Mouse (Mus musculus) skeletal muscle tissue, postnatal 0 days (tissue): ENCODE results near the gene Iqcf3. TPM values are rescaled to one million over a fixed set of nuclear protein-coding genes. Genes with fewer than 3 reads are reported as not detected.

Experiments
- polyA plus RNA-seq: library from polyadenylated mRNA; unstranded; fragments of >200 nt; fragmentation: Nextera tagmentation; extraction: Ambion mirVana; gene quantifications from 2 replicates; pipeline ENCODE4 v1.2.1, GENCODE M21; 2015

Iqcf3 gene
- polyA plus RNA-seq = not detected in 2 replicates

DNA sequence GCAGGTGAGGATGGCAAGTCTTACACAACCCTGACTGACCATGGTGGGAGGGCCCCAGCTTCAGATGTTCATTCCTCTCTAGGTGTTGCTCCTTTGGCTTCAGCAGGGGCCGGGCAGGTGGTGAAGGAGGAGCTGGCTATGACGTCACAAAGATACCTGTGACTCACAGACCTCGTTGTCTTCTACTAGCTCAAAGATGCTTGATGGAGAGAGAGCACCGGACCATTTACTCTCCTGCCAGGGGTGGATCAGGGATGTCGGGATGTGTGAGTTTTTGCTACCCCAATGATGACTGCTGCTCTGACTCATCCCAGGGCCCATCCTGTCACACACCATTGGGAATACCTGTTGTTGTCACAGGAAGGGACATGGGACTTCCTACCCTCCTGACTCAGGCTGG, at the start of gene Iqcf3:
Gene Iqcf3 (minus strand): TSS at position 101 of the 400 bp plus-strand sequence.

GRCm38 (mm10) chr9:106570896-106571295, 9.5 kb upstream of the Iqcf3 start, which contains the start of gene Iqcf4:
Iqcf4 (minus strand) TSS chr9:106570996.

DNA sequence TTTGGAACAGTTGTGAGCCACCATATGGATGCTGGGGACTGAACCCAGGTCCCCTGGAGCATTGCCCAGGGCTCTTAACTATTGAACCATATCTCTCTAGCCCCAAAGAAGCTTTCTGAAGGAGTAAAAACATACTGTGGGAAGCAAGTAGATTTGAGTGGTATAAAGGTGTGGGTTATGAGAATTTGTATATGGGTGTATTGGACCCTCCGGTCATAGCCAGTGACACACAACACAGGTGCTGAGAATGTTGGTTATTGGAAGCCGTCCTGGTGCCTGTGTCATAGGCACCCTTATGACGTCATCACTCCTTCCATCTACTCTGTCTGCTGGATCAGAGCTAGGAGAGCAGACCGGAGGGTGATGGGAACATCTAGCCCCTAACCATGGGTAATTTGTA, 47.2 kb downstream of the Iqcf3 start, which contains the start of gene Iqcf5:
Gene Iqcf5 (plus strand): TSS at position 301 of the 400 bp plus-strand sequence.

DNA sequence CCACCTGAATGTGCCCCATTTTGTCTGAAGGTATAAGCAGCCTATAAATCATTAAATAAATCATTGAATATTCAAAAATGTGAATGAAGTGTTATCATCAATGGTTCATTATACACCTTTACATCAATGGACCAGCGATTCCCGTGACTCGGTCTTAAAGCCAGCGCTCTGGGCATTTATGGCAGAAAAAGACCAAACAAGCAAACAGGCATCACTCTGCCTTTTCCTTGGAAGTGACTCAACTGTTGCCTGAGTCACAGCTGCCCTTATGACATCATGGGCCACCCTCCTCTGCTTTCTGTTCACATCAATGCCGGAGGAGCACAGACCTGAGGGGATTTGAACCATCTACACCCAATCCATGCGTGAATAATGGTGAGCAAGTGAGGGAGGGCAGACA, 61.8 kb downstream of the Iqcf3 start, which contains the start of gene Iqcf1:
Gene Iqcf1 (plus strand): TSS at position 301 of the 400 bp plus-strand sequence.

DNA sequence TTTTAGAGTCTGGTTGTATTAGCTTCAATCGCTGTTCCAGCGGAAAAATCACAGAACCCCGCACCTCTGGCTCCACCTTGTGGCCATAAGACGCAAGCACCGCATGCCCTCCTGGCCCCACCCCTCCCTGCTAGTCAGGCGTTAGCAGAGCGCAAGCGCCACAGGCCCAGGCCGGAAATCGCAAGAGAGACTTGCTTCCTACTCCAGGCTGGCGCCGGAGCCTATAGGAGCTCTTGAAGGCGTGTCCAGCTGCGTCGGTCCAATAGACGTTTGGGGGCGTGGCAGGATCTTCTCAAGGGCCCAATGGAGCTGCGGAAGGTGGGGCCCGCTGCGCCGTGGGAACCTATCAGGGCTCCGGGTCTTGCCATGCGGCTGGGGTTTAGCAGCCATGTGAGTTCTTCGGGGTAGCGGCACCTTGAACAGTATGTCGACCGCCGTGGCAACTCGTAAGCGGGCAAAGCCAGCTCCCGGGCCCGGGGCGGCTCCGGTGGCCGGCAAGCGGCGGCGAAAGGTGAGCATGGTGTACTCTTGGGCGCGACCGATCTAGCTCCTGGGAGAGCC, 84.4 kb downstream of the Iqcf3 start, which contains the start of gene Parp3:
Gene Parp3 (minus strand): TSS at position 26 of the 561 bp plus-strand sequence.

GRCm38 (mm10) chr9:106475663-106476001, 85.8 kb downstream of the Iqcf3 start, which contains the start of gene Rrp9:
Rrp9 (plus strand) TSS chr9:106475963.

DNA sequence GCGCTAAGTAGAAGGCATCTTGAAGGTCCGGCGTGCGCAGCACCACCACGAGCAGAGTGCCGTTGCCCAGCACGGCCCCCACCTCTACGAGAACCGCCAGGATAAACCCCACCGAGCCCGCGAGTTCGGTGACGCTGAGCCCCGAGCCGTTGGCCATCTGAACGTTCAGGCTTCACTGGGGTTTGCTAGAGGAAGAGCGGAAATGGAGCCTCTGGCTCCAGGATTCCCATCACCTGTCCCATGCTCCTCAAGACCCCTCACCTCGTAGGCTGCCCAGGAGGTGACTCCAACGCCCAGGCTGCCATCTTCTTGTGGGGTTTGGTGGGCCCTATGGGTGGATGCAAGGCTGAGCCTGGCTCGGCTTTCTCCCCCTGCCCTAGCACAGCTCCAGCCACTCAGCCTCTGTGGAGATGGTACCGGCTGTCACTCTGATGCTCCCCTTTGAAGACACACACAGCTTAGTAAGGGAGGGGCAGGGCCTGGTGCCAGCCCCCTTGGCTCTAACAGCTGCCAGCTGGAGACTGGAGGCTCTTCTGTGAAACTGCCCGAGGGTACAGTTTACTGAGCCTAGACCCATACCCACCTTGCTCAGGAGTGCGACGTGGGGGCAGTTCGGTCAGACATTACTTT, 95.7 kb downstream of the Iqcf3 start, which contains the start of gene Gpr62:
Gene Gpr62 (minus strand): TSS at position 368 of the 630 bp plus-strand sequence.

GRCm38 (mm10) chr9:106453271-106454070, 108.0 kb downstream of the Iqcf3 start, which contains the start of gene Pcbp4:
Pcbp4 (plus strand) TSS chr9:106453291.

Other genes with a start within 250 kb of the Iqcf3 start
- gene Dusp7, start 193.0 kb downstream of the Iqcf3 start, polyA plus RNA-seq = 6.7 and 9.3 TPM in 2 replicates
- gene Rpl29, start 132.2 kb downstream of the Iqcf3 start, polyA plus RNA-seq = 557 and 573 TPM in 2 replicates
- gene Acy1, start 123.3 kb downstream of the Iqcf3 start, polyA plus RNA-seq = 10.5 and 13.0 TPM in 2 replicates
- 6.3 and 9.0 TPM in 2 replicates for gene Abhd14b, start 114.2 kb downstream of the Iqcf3 start, polyA plus RNA-seq
- 20.9 and 25.1 TPM in 2 replicates for gene Abhd14a, start 114.0 kb downstream of the Iqcf3 start, polyA plus RNA-seq
- 38.6 and 45.3 TPM in 2 replicates for gene Pcbp4, start 108.3 kb downstream of the Iqcf3 start, polyA plus RNA-seq
- 0.42 and 0.55 TPM in 2 replicates for gene Gpr62, start 95.7 kb downstream of the Iqcf3 start, polyA plus RNA-seq
- 14.6 and 19.1 TPM in 2 replicates for gene Rrp9, start 85.7 kb downstream of the Iqcf3 start, polyA plus RNA-seq
- 12.1 and 16.3 TPM in 2 replicates for gene Parp3, start 84.7 kb downstream of the Iqcf3 start, polyA plus RNA-seq
- gene Iqcf1, start 61.7 kb downstream of the Iqcf3 start, polyA plus RNA-seq = not detected in 2 replicates
- gene Iqcf5, start 47.1 kb downstream of the Iqcf3 start, polyA plus RNA-seq = not detected in 2 replicates
- not detected in 2 replicates for gene Iqcf4, start 9.4 kb upstream of the Iqcf3 start, polyA plus RNA-seq
- not detected in 2 replicates for gene Iqcf6, start 65.0 kb upstream of the Iqcf3 start, polyA plus RNA-seq
- gene Grm2, start 94.5 kb upstream of the Iqcf3 start, polyA plus RNA-seq = not detected in 2 replicates
- 34.1 and 39.7 TPM in 2 replicates for gene Tex264, start 124.3 kb upstream of the Iqcf3 start, polyA plus RNA-seq
- gene Rad54l2, start 227.6 kb upstream of the Iqcf3 start, polyA plus RNA-seq = 1.8 and 3.1 TPM in 2 replicates